Mouse (Mus musculus) limb, embryonic 13.5 days (tissue): ENCODE measurements around the gene Ap2b1. TPM values are rescaled to one million over a fixed set of nuclear protein-coding genes. Genes with fewer than 3 reads are reported as not detected.
A peak's percentile ranks its signal among the peaks of the same experiment; 100 is the strongest.

Source experiments
- ATAC-seq: fragments of 200-750 bp; cut with Nextera tagmentation; 2 replicates; pipeline ENCODE4 v1.8.0; 2017; ENCODE audit warnings: low read depth, moderate number of reproducible peaks, moderate TSS enrichment; ENCODE audit not compliant: low FRiP score
- H3K27ac ChIP-seq: fragments of 300-500 bp; sonication (generic); 2 replicates; pipeline ENCODE4 v1.5.1; 2015; ENCODE audit warnings: inconsistent platforms, mild to moderate bottlenecking, moderate library complexity
- H3K27me3 ChIP-seq: fragments of 300-500 bp; sonication (generic); 2 replicates; pipeline ENCODE4 v1.6.1; 2015; ENCODE audit warnings: mild to moderate bottlenecking, inconsistent platforms
- H3K36me3 ChIP-seq: fragments of 300-500 bp; sonication (generic); 2 replicates; pipeline ENCODE4 v1.6.1; 2015; ENCODE audit warnings: inconsistent platforms, mild to moderate bottlenecking, moderate library complexity
- H3K4me1 ChIP-seq: fragments of 300-500 bp; sonication (generic); 2 replicates; pipeline ENCODE4 v1.6.1; 2015; ENCODE audit warnings: inconsistent platforms
- H3K4me2 ChIP-seq: fragments of 300-500 bp; sonication (generic); replicated peaks from 2 replicates; pipeline ENCODE4 v1.6.1; 2015; ENCODE audit warnings: inconsistent platforms, mild to moderate bottlenecking, moderate library complexity
- H3K4me3 ChIP-seq: fragments of 300-500 bp; sonication (generic); 2 replicates; pipeline ENCODE4 v1.5.1; 2015; ENCODE audit warnings: moderate library complexity, mild to moderate bottlenecking, inconsistent platforms
- H3K9ac ChIP-seq: fragments of 300-500 bp; sonication (generic); 2 replicates; pipeline ENCODE4 v1.6.1; 2015; ENCODE audit warnings: mild to moderate bottlenecking, inconsistent platforms
- H3K9me3 ChIP-seq: fragments of 300-500 bp; sonication (generic); 2 replicates; pipeline ENCODE4 v1.6.1; 2016; ENCODE audit warnings: inconsistent platforms
- WGBS: fragments of 180-500 bp; shearing (Covaris S2); methylation state at CpG from one replicate; pipeline ENCODE4 v1.1.7; 2015; 5-methylcytosine and 5-hydroxymethylcytosine counted together
- polyA plus RNA-seq: library from polyadenylated mRNA; unstranded; fragments of >200 nt; fragmentation: Nextera tagmentation; extraction: Ambion mirVana; gene quantifications from 2 replicates; pipeline ENCODE4 v1.2.1, GENCODE M21; 2015

Ap2b1 gene
- polyA plus RNA-seq, 1 experiment from 2014 or later: 57.8 TPM

DNA sequence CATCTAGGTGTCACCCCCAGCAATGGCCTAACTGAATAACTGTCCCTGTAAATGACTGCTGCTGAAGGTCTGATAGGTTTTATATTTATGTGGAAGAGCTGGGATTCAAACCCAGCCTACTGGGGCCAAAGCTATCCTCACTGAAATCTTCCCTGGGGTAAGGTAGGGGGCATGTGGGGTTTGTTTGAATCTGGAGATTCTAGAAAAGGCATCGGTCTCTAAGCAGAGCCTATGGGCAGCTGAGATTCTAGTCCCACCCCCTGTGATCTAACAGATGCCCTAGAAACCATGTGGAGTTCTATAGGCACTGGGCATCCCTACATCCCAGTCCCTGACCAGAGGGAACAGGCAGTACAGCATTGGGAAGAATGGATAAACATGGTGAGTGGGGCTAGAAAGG, 138.6 kb downstream of the Ap2b1 start, which contains the start of gene 1700020L24Rik:
Gene 1700020L24Rik, plus strand, starts transcription at position 301 of the 400 bp plus-strand sequence.
- 0 out of 2 replicates have a peak, but pooled peaks cover 4% of the 10 kb centered on the region for H3K4me1 ChIP-seq
- no peak for ATAC-seq
- H3K9me3 ChIP-seq: no peaks in the 10 kb centered on the region
- 88% methylated on average over 1 of the region's 1 CpGs for WGBS
- no peak within 1 kb of the TSS for H3K4me2 ChIP-seq
- H3K9ac ChIP-seq: no peak within 1 kb of the TSS
- H3K27ac ChIP-seq: no peak within 1 kb of the TSS
- peaks cover 25% of the 10 kb centered on the region for H3K27me3 ChIP-seq
- H3K36me3 ChIP-seq: no peaks in the 10 kb centered on the region
- no peak within 1 kb of the TSS for H3K4me3 ChIP-seq

DNA sequence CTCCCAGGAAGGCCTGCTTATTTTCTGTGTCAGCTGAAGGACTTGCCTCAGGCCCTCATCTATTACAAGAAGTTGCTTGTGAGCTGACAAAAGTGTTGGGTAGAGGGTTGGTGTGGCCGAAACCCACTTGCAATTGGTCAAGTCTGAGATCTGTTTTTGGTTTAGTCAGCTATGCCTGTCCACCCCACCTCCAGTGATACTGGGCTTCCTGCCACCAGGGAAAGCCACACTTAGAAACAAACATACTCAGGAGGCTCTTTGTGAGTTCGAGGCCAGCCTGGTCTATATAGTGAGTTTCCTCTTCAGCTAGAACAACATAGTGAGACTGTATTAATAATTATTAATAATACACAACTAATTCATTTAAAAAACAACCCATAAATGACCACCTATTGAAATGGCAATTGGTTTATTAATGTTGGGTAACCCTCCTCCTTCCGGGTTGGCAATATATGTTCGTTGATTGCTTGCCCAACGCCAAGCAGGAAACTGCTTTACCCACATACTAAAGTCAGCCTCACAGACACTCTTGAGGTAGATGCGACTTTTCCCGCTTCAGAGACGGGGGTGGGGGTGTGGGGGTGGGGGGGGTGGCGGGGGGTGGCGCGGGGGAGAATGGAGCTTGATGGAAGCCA, 140.7 kb downstream of the Ap2b1 start:
- H3K9ac ChIP-seq: no peak overlapping the region; the same call in 1 of the 2 replicates
- 31% methylated on average over 11 of the region's 11 CpGs for WGBS
- no peaks in the 10 kb centered on the region for H3K9me3 ChIP-seq
- H3K4me3 ChIP-seq: peak overlapping the region; percentile 55
- H3K27ac ChIP-seq: no peak overlapping the region
- no peaks in the 10 kb centered on the region for H3K36me3 ChIP-seq
- peaks cover 12% of the 10 kb centered on the region; the same call in 1 of the 2 replicates for H3K4me1 ChIP-seq
- peaks cover 47% of the 10 kb centered on the region for H3K27me3 ChIP-seq
- peak overlapping the region; percentile 89 for H3K4me2 ChIP-seq
- no peak for ATAC-seq

DNA sequence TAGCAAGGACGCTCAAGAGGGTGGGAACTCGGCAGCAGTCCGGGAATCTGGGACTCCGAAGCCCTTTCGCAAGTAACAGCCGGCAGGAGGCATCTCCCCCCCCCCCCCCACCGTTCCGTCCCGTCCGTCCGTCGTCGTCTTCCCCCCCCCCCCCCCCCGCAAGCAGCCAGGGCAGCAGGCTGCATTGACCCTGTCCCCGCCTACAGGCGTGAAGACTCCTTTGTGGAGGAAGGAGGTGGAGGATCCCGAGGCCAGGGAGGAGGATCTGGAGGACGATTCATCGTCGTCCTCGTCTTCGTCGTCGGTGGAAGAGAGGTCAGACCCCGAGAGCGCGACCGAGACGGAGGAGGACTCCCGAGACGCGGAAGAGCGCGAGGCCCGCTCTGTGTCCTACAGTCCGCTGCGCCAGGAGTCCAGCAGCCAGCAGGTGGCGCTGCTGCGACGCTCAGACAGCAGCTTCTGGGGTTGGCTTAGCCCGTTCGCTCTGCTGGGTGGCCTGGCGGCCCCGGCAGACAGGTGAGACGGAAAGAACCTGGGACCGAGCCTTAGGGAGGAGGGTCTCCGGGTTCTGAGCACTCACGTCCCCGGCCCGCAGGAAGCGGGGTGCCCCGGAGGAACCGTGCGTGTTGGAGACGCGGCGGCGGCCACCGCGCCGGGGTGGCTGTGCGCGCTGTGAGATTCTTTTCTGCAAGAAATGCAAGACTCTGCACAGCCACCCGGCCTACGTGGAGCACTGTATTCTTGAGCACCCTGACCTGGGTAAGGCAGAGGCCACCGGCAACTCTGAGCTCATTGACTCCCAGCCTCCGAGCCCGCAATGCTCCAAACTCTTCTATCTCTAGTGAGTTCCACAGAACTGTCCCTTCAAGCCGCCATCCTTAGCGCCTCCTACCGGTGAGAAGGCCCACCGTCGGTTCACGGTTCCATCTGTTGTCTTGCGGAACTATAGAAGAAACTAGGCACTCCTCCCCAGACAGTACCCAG, 141.5 kb downstream of the Ap2b1 start:
- no peak overlapping the region for H3K27ac ChIP-seq
- peak overlapping the region; percentile 89 for H3K4me2 ChIP-seq
- H3K9me3 ChIP-seq: no peaks in the 10 kb centered on the region
- H3K4me1 ChIP-seq: peaks cover 12% of the 10 kb centered on the region; the same call in 1 of the 2 replicates
- peak; percentile 94 for ATAC-seq
- H3K9ac ChIP-seq: peak overlapping the region; percentile 61
- H3K27me3 ChIP-seq: peaks cover 53% of the 10 kb centered on the region
- H3K36me3 ChIP-seq: no peaks in the 10 kb centered on the region
- WGBS: under 1% methylated on average over 60 of the region's 75 CpGs
- peak overlapping the region; percentile 55 for H3K4me3 ChIP-seq

- 55% methylated on average over 7 of the region's 7 CpGs for WGBS
- no peak overlapping the region for H3K9ac ChIP-seq
- H3K27me3 ChIP-seq: peaks cover 56% of the 10 kb centered on the region
- H3K9me3 ChIP-seq: no peaks in the 10 kb centered on the region
- H3K4me2 ChIP-seq: peak overlapping the region; percentile 89
- no peak overlapping the region for H3K27ac ChIP-seq
- H3K36me3 ChIP-seq: no peaks in the 10 kb centered on the region
- H3K4me3 ChIP-seq: 0 out of 2 replicates have a peak overlapping the region, but pooled peaks have one; percentile 55
- H3K4me1 ChIP-seq: peaks cover 12% of the 10 kb centered on the region; the same call in 1 of the 2 replicates
- no peak for ATAC-seq
Measured at GRCm38 (mm10) chr11:83441235-83441634, 142.4 kb downstream of the Ap2b1 start.

DNA sequence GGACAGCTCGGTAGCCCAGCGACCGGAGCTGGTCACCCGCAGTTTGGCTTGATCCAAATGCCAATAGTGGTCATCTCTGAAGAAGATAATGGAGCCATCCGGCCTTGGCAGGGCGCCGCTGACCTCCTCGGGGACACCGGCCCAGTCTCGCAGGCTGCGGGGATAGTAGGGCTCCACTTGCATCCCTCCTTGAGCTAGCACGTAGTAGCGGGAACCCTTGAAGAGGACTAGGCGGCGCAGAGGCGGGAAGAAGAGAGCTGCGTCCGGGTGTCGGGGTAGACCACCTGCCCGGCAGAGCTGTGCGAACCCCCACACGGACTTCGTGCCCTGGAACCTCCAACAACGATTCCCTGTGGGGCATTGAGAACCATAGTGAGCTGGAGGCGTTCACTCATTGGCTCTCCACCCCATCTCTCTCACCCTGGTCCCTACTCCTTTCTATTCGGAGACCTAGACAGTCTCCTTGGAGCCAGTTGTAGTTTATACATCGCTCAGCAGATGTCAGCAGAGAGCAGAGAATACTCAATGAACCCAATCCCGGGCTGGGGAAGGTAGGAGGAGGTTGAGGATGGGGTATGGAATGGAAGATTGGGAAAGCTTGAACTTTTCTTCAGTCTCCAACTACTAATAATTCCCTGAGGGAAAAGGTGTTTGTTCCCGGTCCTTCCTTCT, 143.9 kb downstream of the Ap2b1 start:
- Histone ChIP-seq H3K9ac (peak overlapping the region; percentile 45; the same call in 1 of the 2 replicates), H3K9me3 (no peaks in the 10 kb centered on the region), H3K27ac (no peak overlapping the region), H3K4me3 (peak overlapping the region; percentile 19), H3K4me1 (peaks cover 12% of the 10 kb centered on the region), H3K27me3 (peaks cover 71% of the 10 kb centered on the region), H3K36me3 (no peaks in the 10 kb centered on the region), H3K4me2 (peak overlapping the region; percentile 52)
- 0 out of 2 replicates have a peak, but pooled peaks have one; percentile 48 for ATAC-seq
- 10% methylated on average over 29 of the region's 29 CpGs for WGBS

GRCm38 (mm10) chr11:83443824-83444223, 145.0 kb downstream of the Ap2b1 start:
- 6% methylated on average over 7 of the region's 7 CpGs for WGBS
- Histone ChIP-seq H3K4me1 (peaks cover 23% of the 10 kb centered on the region), H3K27me3 (peaks cover 74% of the 10 kb centered on the region), H3K4me3 (no peak overlapping the region), H3K27ac (no peak overlapping the region), H3K9ac (no peak overlapping the region), H3K9me3 (no peaks in the 10 kb centered on the region), H3K4me2 (no peak overlapping the region), H3K36me3 (no peaks in the 10 kb centered on the region)
- no peak for ATAC-seq

GRCm38 (mm10) chr11:83445001-83445400, 146.2 kb downstream of the Ap2b1 start:
- H3K36me3 ChIP-seq: no peaks in the 10 kb centered on the region
- no peaks in the 10 kb centered on the region for H3K9me3 ChIP-seq
- WGBS: 30% methylated on average over 19 of the region's 19 CpGs
- peak overlapping the region; percentile 30 for H3K4me3 ChIP-seq
- ATAC-seq: no peak
- peaks cover 74% of the 10 kb centered on the region for H3K27me3 ChIP-seq
- H3K9ac ChIP-seq: peak overlapping the region; percentile 43; the same call in 1 of the 2 replicates
- peak overlapping the region; percentile 56 for H3K4me2 ChIP-seq
- no peak overlapping the region for H3K27ac ChIP-seq
- H3K4me1 ChIP-seq: peaks cover 34% of the 10 kb centered on the region

DNA sequence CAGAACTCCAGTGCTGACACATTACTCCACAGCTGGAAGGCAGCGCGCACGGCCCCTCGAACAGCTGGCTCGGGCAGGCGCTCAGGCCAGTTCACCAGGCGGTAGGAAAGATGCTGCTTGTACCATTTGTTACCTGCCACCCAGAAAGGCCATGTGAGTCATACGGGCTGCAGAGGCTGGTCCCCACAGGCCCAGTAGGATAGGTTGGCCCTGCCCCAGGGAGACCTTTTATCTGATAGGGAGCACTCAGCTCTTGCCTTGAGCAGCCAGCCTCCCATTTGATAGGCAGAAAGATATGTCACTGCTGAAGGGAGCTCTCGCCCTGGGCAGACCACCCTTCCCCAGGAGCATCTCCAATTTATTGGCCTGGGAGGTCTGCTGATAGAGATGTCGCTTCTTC, 148.8 kb downstream of the Ap2b1 start:
- H3K4me3 ChIP-seq: no peak overlapping the region
- ATAC-seq: no peak
- H3K27ac ChIP-seq: no peak overlapping the region
- peak overlapping the region; percentile 31; the same call in 1 of the 2 replicates for H3K9ac ChIP-seq
- H3K4me1 ChIP-seq: peaks cover 28% of the 10 kb centered on the region
- H3K9me3 ChIP-seq: no peaks in the 10 kb centered on the region
- 60% methylated on average over 10 of the region's 10 CpGs for WGBS
- no peak overlapping the region for H3K4me2 ChIP-seq
- peaks cover 57% of the 10 kb centered on the region for H3K27me3 ChIP-seq
- no peaks in the 10 kb centered on the region for H3K36me3 ChIP-seq

- Histone ChIP-seq H3K27ac (no peak overlapping the region; the same call in 1 of the 2 replicates), H3K4me2 (no peak overlapping the region), H3K4me3 (no peak overlapping the region), H3K27me3 (peaks cover 51% of the 10 kb centered on the region), H3K9me3 (no peaks in the 10 kb centered on the region), H3K36me3 (no peaks in the 10 kb centered on the region), H3K4me1 (peaks cover 26% of the 10 kb centered on the region), H3K9ac (peak overlapping the region; percentile 31)
- 39% methylated on average over 16 of the region's 16 CpGs for WGBS
- no peak for ATAC-seq
Measured at GRCm38 (mm10) chr11:83448021-83448926, 149.4 kb downstream of the Ap2b1 start.

DNA sequence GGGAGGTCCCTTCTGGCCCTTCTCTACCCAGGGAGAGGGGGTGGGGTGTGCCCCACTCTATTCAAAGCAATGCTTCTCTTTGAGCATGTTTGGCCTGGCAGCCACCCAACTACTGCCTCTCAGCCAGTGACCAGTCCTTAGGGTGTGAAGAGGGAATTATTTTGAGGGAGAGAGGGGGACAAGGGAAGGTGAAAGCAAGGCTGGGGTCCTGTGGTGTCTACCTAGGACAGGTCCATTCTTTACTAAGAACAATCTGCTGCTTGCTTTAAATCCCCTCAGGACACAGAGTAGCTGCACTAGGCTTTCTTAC, 150.1 kb downstream of the Ap2b1 start:
- Histone ChIP-seq H3K36me3 (no peaks in the 10 kb centered on the region), H3K4me1 (peaks cover 24% of the 10 kb centered on the region), H3K9ac (no peak overlapping the region), H3K9me3 (no peaks in the 10 kb centered on the region), H3K27ac (no peak overlapping the region), H3K4me2 (no peak overlapping the region), H3K27me3 (peaks cover 45% of the 10 kb centered on the region), H3K4me3 (no peak overlapping the region)
- no peak for ATAC-seq

GRCm38 (mm10) chr11:83449298-83449697, 150.5 kb downstream of the Ap2b1 start:
- Histone ChIP-seq H3K4me3 (no peak overlapping the region), H3K27me3 (peaks cover 40% of the 10 kb centered on the region), H3K4me2 (no peak overlapping the region), H3K36me3 (no peaks in the 10 kb centered on the region), H3K27ac (no peak overlapping the region), H3K9me3 (no peaks in the 10 kb centered on the region), H3K9ac (no peak overlapping the region), H3K4me1 (peaks cover 24% of the 10 kb centered on the region)
- no peak for ATAC-seq
- 15% methylated on average over 4 of the region's 4 CpGs for WGBS
